Mouse (Mus musculus) kidney, embryonic 14.5 days (tissue): ENCODE measurements around the gene Rtl1. TPM values are rescaled to one million over a fixed set of nuclear protein-coding genes. Genes with fewer than 3 reads are reported as not detected.

ENCODE experiments used
- ATAC-seq: fragments of 200-750 bp; cut with Nextera tagmentation; 2 replicates; pipeline ENCODE4 v1.8.0; 2017; ENCODE audit warnings: moderate number of reproducible peaks, mild to moderate bottlenecking, moderate TSS enrichment, moderate library complexity; ENCODE audit not compliant: low FRiP score, low TSS enrichment
- H3K27ac ChIP-seq: fragments of 300-500 bp; sonication (generic); 2 replicates; pipeline ENCODE4 v1.5.1; 2014; ENCODE audit warnings: low read depth, mild to moderate bottlenecking, low read length, moderate library complexity, mixed read lengths
- H3K27me3 ChIP-seq: fragments of 300-500 bp; sonication (generic); 2 replicates; pipeline ENCODE4 v1.6.1; 2014; ENCODE audit warnings: mild to moderate bottlenecking, low read length; ENCODE audit not compliant: control insufficient read depth, insufficient read depth
- H3K36me3 ChIP-seq: fragments of 300-500 bp; sonication (generic); 2 replicates; pipeline ENCODE4 v1.6.1; 2014; ENCODE audit warnings: low read length, mixed read lengths; ENCODE audit not compliant: control insufficient read depth, insufficient read depth
- H3K4me1 ChIP-seq: fragments of 300-500 bp; sonication (generic); 2 replicates; pipeline ENCODE4 v1.6.1; 2014; ENCODE audit warnings: low read length, mixed read lengths; ENCODE audit not compliant: control insufficient read depth, insufficient read depth
- H3K4me2 ChIP-seq: fragments of 300-500 bp; sonication (generic); replicated peaks from 2 replicates; pipeline ENCODE4 v1.6.1; 2014; ENCODE audit warnings: low read depth, mild to moderate bottlenecking, low read length
- H3K4me3 ChIP-seq: fragments of 300-500 bp; sonication (generic); 2 replicates; pipeline ENCODE4 v1.5.1; 2014; ENCODE audit warnings: mild to moderate bottlenecking, low read length
- H3K9ac ChIP-seq: fragments of 300-500 bp; sonication (generic); 2 replicates; pipeline ENCODE4 v1.6.1; 2014; ENCODE audit warnings: low read depth, mild to moderate bottlenecking, low read length, moderate library complexity
- H3K9me3 ChIP-seq: fragments of 300-500 bp; sonication (generic); 2 replicates; pipeline ENCODE4 v1.6.1; 2016; ENCODE audit warnings: low read length; ENCODE audit not compliant: control insufficient read depth
- WGBS: fragments of 180-500 bp; shearing (Covaris S2); extraction: QIAGEN DNeasy Blood & Tissue Kit; methylation state at CpG from one replicate; pipeline ENCODE4 v1.1.7; 2014; 5-methylcytosine and 5-hydroxymethylcytosine counted together
- microRNA counts: library from miRNA; unstranded; fragments of <30 nt; microRNA quantifications from one replicate; lab custom pipeline; 2017
- microRNA-seq: library from miRNA; unstranded; fragments of <30 nt; microRNA quantifications from one replicate; pipeline ENCODE4, GENCODE M21; 2016
- polyA plus RNA-seq: library from polyadenylated mRNA; unstranded; fragments of >200 nt; fragmentation: Nextera tagmentation; extraction: Ambion mirVana; gene quantifications from 2 replicates; pipeline ENCODE4 v1.2.1, GENCODE M21; 2014

Gene Rtl1
- polyA plus RNA-seq, 1 experiment from 2014 or later, result 0.35 TPM

DNA sequence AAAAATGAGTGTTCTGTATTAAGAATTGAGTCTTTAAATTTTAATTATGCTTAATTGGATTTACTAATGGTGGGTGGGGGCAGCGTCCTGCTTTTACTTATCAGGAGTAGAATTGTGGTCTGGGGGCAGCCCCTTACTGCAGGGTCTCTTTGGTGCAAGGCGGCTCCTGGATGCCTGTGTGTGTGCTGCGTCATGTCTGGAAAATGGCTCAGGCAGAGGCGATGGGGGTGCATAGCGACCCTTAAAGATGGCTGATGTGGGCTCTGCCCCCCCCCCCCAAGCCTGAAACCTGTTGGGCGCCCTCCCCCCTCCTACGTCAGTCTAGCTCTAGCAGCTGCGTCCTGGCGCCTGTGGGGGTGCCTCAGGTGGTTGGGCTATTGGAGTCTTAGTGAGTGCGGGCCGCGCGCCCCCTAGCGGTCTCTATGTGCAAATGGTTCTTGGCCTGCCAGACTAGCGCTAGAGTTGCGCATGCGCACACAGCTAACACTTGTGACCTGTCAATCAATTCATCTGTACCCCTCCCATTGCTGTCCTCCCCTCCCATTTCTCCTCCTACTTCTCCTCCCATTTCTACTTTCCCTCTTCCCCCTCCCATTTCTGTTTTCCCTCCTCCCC is 57.4 kb downstream of the Rtl1 start:
- 58% methylated on average over 17 of the region's 17 CpGs for WGBS
- H3K4me3 ChIP-seq, result peak overlapping the region; percentile 42; the same call in 1 of the 2 replicates
- no peak overlapping the region for H3K4me2 ChIP-seq
- H3K4me1 ChIP-seq, result no peaks in the 10 kb centered on the region; the same call in 1 of the 2 replicates
- H3K9ac ChIP-seq, result no peak overlapping the region
- H3K36me3 ChIP-seq, result no peaks in the 10 kb centered on the region
- H3K27me3 ChIP-seq, result no peaks in the 10 kb centered on the region
- peak; percentile 37; the same call in 1 of the 2 replicates for ATAC-seq
- H3K9me3 ChIP-seq, result peaks cover 34% of the 10 kb centered on the region
- no peak overlapping the region for H3K27ac ChIP-seq

DNA sequence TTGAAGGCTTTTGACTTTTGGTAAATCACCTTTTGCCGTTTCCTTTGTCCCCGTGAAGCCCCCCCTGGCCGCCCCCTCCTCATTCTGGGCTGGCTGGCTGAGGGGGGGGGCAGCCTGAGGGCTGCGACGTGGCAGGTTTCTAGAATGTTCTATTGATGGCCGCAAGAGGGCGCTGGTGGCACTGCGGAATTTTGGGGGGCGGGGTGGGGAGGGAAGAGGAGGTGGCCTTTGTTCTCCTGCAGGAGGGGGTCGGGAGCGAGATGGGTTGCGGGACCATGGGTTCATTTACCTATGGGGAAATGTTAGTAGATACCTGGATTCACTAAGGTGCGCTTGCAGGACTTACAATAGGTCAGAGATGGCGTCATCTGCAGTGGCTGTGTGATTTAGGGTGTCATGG is 58.1 kb downstream of the Rtl1 start:
- H3K4me2 ChIP-seq, result peak overlapping the region; percentile 41
- H3K36me3 ChIP-seq, result no peaks in the 10 kb centered on the region
- no peak overlapping the region for H3K27ac ChIP-seq
- peak overlapping the region; percentile 60; the same call in 1 of the 2 replicates for H3K9ac ChIP-seq
- H3K4me3 ChIP-seq, result peak overlapping the region; percentile 42
- peaks cover 38% of the 10 kb centered on the region for H3K9me3 ChIP-seq
- WGBS, result 46% methylated on average over 14 of the region's 14 CpGs
- H3K4me1 ChIP-seq, result no peaks in the 10 kb centered on the region
- H3K27me3 ChIP-seq, result no peaks in the 10 kb centered on the region
- ATAC-seq, result no peak

DNA sequence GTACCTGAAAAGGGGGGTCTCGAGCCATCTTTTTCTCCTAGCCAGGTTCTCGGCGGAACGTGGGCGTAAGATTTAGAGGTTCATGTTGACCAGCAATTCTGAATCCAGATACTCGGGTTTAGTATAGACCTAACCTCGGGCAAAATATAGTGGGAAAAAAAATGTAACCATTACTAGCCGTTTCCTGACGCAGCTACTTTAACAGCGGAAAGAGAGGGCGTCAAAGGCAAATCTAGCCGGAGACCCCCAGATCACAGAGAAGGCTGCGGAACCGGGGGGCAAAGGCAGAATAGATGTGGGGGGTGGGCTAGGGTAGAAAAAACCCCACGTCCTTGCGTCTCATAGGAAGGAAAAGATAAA is 58.6 kb downstream of the Rtl1 start:
- no peak for ATAC-seq
- Histone ChIP-seq H3K27me3 (no peaks in the 10 kb centered on the region), H3K4me2 (peak overlapping the region; percentile 41), H3K27ac (no peak overlapping the region), H3K4me3 (peak overlapping the region; percentile 42), H3K9me3 (peaks cover 38% of the 10 kb centered on the region), H3K4me1 (no peaks in the 10 kb centered on the region), H3K36me3 (no peaks in the 10 kb centered on the region), H3K9ac (peak overlapping the region; percentile 60; the same call in 1 of the 2 replicates)
- 52% methylated on average over 16 of the region's 16 CpGs for WGBS

DNA sequence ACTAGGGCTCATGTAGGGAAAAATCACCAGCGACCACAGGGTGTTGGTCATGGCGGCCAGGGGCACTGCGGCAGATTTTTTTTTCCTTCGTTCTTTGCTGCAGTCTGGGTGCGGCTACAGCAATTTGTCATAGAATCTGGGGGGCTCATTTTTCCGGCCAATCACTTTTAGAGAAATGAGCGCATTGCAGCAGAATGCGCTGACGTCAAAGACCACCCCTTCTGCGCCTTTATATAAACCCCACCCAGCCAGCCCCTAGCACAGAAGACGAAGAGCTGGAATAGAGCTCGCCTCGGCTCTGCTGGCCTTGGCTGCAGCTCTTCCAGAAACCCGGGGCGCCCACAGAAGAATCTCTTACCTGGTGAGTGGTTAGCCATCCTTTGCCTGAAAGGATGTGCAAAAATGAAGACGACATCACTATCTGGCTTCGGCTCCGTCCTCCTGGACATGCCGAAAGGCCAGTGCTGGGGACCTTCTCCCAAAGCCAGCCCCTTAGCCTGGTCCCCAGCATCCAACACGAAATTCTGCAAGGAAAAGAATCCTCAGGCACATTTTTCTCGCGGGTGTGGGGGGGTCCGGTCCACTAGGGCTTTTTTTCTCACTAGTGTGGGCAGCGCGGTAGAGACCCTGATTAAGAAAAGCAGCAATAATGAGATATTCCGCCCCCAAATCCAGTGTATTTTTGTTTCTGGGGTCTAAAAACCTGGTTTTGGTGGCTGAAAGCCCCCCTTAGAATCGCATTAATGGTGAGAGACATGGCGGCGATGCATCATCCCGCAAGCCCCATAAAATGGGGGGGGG is 59.2 kb downstream of the Rtl1 start:
- Histone ChIP-seq H3K27ac (no peak overlapping the region), H3K9me3 (peaks cover 38% of the 10 kb centered on the region)
- 45% methylated on average over 30 of the region's 30 CpGs for WGBS

DNA sequence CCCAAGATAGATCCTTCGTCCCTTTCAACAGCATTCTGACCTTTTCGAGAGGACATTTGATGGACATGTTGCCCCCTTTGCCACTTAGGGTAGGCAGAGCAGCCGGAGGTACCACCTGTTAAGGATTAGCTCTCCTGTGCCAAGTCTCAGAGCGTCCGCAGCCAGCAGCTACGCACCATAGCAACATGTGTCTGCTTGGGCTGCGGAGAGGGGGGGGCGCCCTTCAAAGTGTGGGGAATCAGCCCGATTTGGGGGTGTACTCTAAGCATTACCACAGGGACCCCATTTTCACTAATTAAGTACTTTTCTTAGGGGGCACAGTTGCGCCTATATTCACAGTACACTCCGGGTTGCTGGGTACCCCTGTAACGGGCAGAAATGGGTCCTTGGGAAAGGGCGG is 60.2 kb downstream of the Rtl1 start:
- no peak for ATAC-seq
- Histone ChIP-seq H3K9ac (no peak overlapping the region), H3K9me3 (peaks cover 38% of the 10 kb centered on the region)

More for the DNA sequence above, 59.2 kb downstream of the Rtl1 start:
- peak overlapping the region; percentile 60; the same call in 1 of the 2 replicates for H3K9ac ChIP-seq
- H3K4me3 ChIP-seq, result peak overlapping the region; percentile 42
- peak overlapping the region; percentile 41 for H3K4me2 ChIP-seq
- no peaks in the 10 kb centered on the region for H3K4me1 ChIP-seq
- ATAC-seq, result peak; percentile 62; the same call in 1 of the 2 replicates
- no peaks in the 10 kb centered on the region for H3K27me3 ChIP-seq
- no peaks in the 10 kb centered on the region for H3K36me3 ChIP-seq

More for the DNA sequence above, 60.2 kb downstream of the Rtl1 start:
- Histone ChIP-seq H3K27ac (no peak overlapping the region), H3K4me2 (peak overlapping the region; percentile 41), H3K27me3 (no peaks in the 10 kb centered on the region), H3K4me3 (peak overlapping the region; percentile 42; the same call in 1 of the 2 replicates), H3K4me1 (no peaks in the 10 kb centered on the region), H3K36me3 (no peaks in the 10 kb centered on the region)
- WGBS, result 54% methylated on average over 13 of the region's 13 CpGs

MicroRNAs within 50 kb of the gene (microRNA counts, 519-probe panel; counts per million panel counts)
- microRNA mmu-miR-1188 (lab: Ali Mortazavi, UCI), result not detected
- microRNA mmu-miR-127 (lab: Ali Mortazavi, UCI), result 4,761 counts per million, percentile 34 among the panel's probes with 10 or more counts
- microRNA mmu-miR-136 (lab: Ali Mortazavi, UCI), result 6,146 counts per million, percentile 65 among the panel's probes with 10 or more counts
- not detected for microRNA mmu-miR-1906 (lab: Ali Mortazavi, UCI)
- not detected for microRNA mmu-miR-337-3p (lab: Ali Mortazavi, UCI)
- not detected for microRNA mmu-miR-337-5p (lab: Ali Mortazavi, UCI)
- not detected for microRNA mmu-miR-341 (lab: Ali Mortazavi, UCI)
- microRNA mmu-miR-370 (lab: Ali Mortazavi, UCI), result not detected
- 4,775 counts per million, percentile 36 among the panel's probes with 10 or more counts for microRNA mmu-miR-431 (lab: Ali Mortazavi, UCI)
- microRNA mmu-miR-432 (lab: Ali Mortazavi, UCI), result not detected
- 4,862 counts per million, percentile 39 among the panel's probes with 10 or more counts for microRNA mmu-miR-433 (lab: Ali Mortazavi, UCI)
- 4,848 counts per million, percentile 38 among the panel's probes with 10 or more counts for microRNA mmu-miR-434-3p (lab: Ali Mortazavi, UCI)
- 3,030 counts per million, percentile 8 among the panel's probes with 10 or more counts for microRNA mmu-miR-434-5p (lab: Ali Mortazavi, UCI)
- microRNA mmu-miR-493 (lab: Ali Mortazavi, UCI), result not detected
- microRNA mmu-miR-540-3p (lab: Ali Mortazavi, UCI), result not detected
- microRNA mmu-miR-540-5p (lab: Ali Mortazavi, UCI), result not detected
- not detected for microRNA mmu-miR-665 (lab: Ali Mortazavi, UCI)
- not detected for microRNA mmu-miR-673-3p (lab: Ali Mortazavi, UCI)
- microRNA mmu-miR-673-5p (lab: Ali Mortazavi, UCI), result not detected
- microRNA mmu-miR-770-3p (lab: Ali Mortazavi, UCI), result not detected
- not detected for microRNA mmu-miR-770-5p (lab: Ali Mortazavi, UCI)

Small RNAs within 50 kb of the gene (microRNA-seq; reads per million reads assigned to microRNA genes)
- gene Gm23912 (not detected), gene Mir1188 (4.6 reads per million, percentile 19 among the genes with 10 or more reads in this experiment), gene Mir127 (1,860 reads per million, percentile 84 among the genes with 10 or more reads in this experiment), gene Mir136 (not detected), gene Mir1906-1 (not detected), gene Mir3070a (0.84 reads per million), gene Mir3070b (not detected), gene Mir3071 (not detected), gene Mir337 (not detected), gene Mir341 (241 reads per million, percentile 65 among the genes with 10 or more reads in this experiment), gene Mir3544 (not detected), gene Mir370 (170 reads per million, percentile 61 among the genes with 10 or more reads in this experiment), gene Mir431 (1,522 reads per million, percentile 81 among the genes with 10 or more reads in this experiment), gene Mir432 (not detected), gene Mir433 (252 reads per million, percentile 66 among the genes with 10 or more reads in this experiment), gene Mir434 (314 reads per million, percentile 69 among the genes with 10 or more reads in this experiment), gene Mir493 (30.1 reads per million, percentile 40 among the genes with 10 or more reads in this experiment), gene Mir540 (210 reads per million, percentile 63 among the genes with 10 or more reads in this experiment), gene Mir665 (124 reads per million, percentile 57 among the genes with 10 or more reads in this experiment), gene Mir673 (44.8 reads per million, percentile 45 among the genes with 10 or more reads in this experiment), gene Mir770 (26.1 reads per million, percentile 37 among the genes with 10 or more reads in this experiment)

Other genes with a start within 250 kb of the Rtl1 start
- 51.1 and 52.4 TPM in 2 replicates for gene Dlk1, start 147.5 kb downstream of the Rtl1 start, polyA plus RNA-seq